Mouse (Mus musculus) forebrain, embryonic 13.5 days (tissue): ENCODE measurements around the gene Exoc6b. TPM values are rescaled to one million over a fixed set of nuclear protein-coding genes. Genes with fewer than 3 reads are reported as not detected.

Source experiments
- ATAC-seq: fragments of 200-750 bp; cut with Nextera tagmentation; 2 replicates; pipeline ENCODE4 v1.8.0; 2017
- H3K27ac ChIP-seq: fragments of 300-500 bp; sonication (generic); 2 replicates; pipeline ENCODE4 v1.5.1; 2015; ENCODE audit warnings: inconsistent platforms, mild to moderate bottlenecking, moderate library complexity
- H3K27me3 ChIP-seq: fragments of 300-500 bp; sonication (generic); 2 replicates; pipeline ENCODE4 v1.6.1; 2015; ENCODE audit warnings: mild to moderate bottlenecking, inconsistent platforms
- H3K36me3 ChIP-seq: fragments of 300-500 bp; sonication (generic); 2 replicates; pipeline ENCODE4 v1.6.1; 2015; ENCODE audit warnings: mild to moderate bottlenecking, inconsistent platforms; ENCODE audit not compliant: poor library complexity, severe bottlenecking
- H3K4me1 ChIP-seq: fragments of 300-500 bp; sonication (generic); 2 replicates; pipeline ENCODE4 v1.6.1; 2015; ENCODE audit warnings: inconsistent platforms
- H3K4me2 ChIP-seq: fragments of 300-500 bp; sonication (generic); 2 replicates; pipeline ENCODE4 v1.6.1; 2015; ENCODE audit warnings: inconsistent platforms, mild to moderate bottlenecking, moderate library complexity
- H3K4me3 ChIP-seq: fragments of 300-500 bp; sonication (generic); 2 replicates; pipeline ENCODE4 v1.5.1; 2015; ENCODE audit warnings: mild to moderate bottlenecking, inconsistent platforms
- H3K9ac ChIP-seq: fragments of 300-500 bp; sonication (generic); 2 replicates; pipeline ENCODE4 v1.6.1; 2015; ENCODE audit warnings: mild to moderate bottlenecking, inconsistent platforms
- H3K9me3 ChIP-seq: fragments of 300-500 bp; sonication (generic); replicated peaks from 2 replicates; pipeline ENCODE4 v1.6.1; 2016; ENCODE audit warnings: inconsistent platforms
- WGBS: fragments of 180-500 bp; shearing (Covaris S2); methylation state at CpG from one replicate; pipeline ENCODE4 v1.1.7; 2015; 5-methylcytosine and 5-hydroxymethylcytosine counted together
- polyA plus RNA-seq: library from polyadenylated mRNA; unstranded; fragments of >200 nt; fragmentation: Nextera tagmentation; extraction: Ambion mirVana; gene quantifications from 2 replicates; pipeline ENCODE4 v1.2.1, GENCODE M21; 2015

The Exoc6b gene
- polyA plus RNA-seq, 1 experiment from 2014 or later = 37.4 TPM

GRCm38 (mm10) chr6:84963044-84963443 is 106.3 kb downstream of the Exoc6b start:
- peaks cover 9% of the 10 kb centered on the region; the same call in 1 of the 2 replicates for H3K4me1 ChIP-seq
- no peak for ATAC-seq
- H3K4me3 ChIP-seq = no peak overlapping the region
- WGBS = 77% methylated on average over 1 of the region's 1 CpGs
- H3K27me3 ChIP-seq = no peaks in the 10 kb centered on the region
- no peak overlapping the region for H3K4me2 ChIP-seq
- no peak overlapping the region for H3K27ac ChIP-seq
- H3K9me3 ChIP-seq = no peaks in the 10 kb centered on the region
- H3K9ac ChIP-seq = no peak overlapping the region
- H3K36me3 ChIP-seq = no peaks in the 10 kb centered on the region

- Histone ChIP-seq H3K27ac (no peak overlapping the region), H3K4me1 (peaks cover 9% of the 10 kb centered on the region; the same call in 1 of the 2 replicates), H3K36me3 (no peaks in the 10 kb centered on the region), H3K4me3 (no peak overlapping the region), H3K9ac (no peak overlapping the region), H3K4me2 (no peak overlapping the region), H3K27me3 (no peaks in the 10 kb centered on the region), H3K9me3 (no peaks in the 10 kb centered on the region)
- ATAC-seq = no peak
- 92% methylated on average over 3 of the region's 3 CpGs for whole genome bisulfite sequencing
Measured at GRCm38 (mm10) chr6:84961763-84962162, 107.5 kb downstream of the Exoc6b start.

- no peaks in the 10 kb centered on the region for H3K27me3 ChIP-seq
- no peak overlapping the region for H3K4me2 ChIP-seq
- no peak for ATAC-seq
- H3K36me3 ChIP-seq = no peaks in the 10 kb centered on the region
- WGBS = 79% methylated on average over 2 of the region's 2 CpGs
- H3K27ac ChIP-seq = no peak overlapping the region
- H3K4me1 ChIP-seq = peaks cover 9% of the 10 kb centered on the region; the same call in 1 of the 2 replicates
- H3K9me3 ChIP-seq = no peaks in the 10 kb centered on the region
- no peak overlapping the region for H3K4me3 ChIP-seq
- H3K9ac ChIP-seq = no peak overlapping the region
Measured at GRCm38 (mm10) chr6:84959520-84959919, 109.8 kb downstream of the Exoc6b start.

- H3K4me2 ChIP-seq = no peak overlapping the region
- no peak overlapping the region for H3K9ac ChIP-seq
- WGBS = 85% methylated on average over 1 of the region's 1 CpGs
- no peaks in the 10 kb centered on the region for H3K36me3 ChIP-seq
- H3K27me3 ChIP-seq = no peaks in the 10 kb centered on the region
- H3K9me3 ChIP-seq = no peaks in the 10 kb centered on the region
- no peak overlapping the region for H3K4me3 ChIP-seq
- H3K4me1 ChIP-seq = peaks cover 10% of the 10 kb centered on the region
- H3K27ac ChIP-seq = no peak overlapping the region
- ATAC-seq = no peak
Measured at GRCm38 (mm10) chr6:84951621-84952020, 117.7 kb downstream of the Exoc6b start.

DNA sequence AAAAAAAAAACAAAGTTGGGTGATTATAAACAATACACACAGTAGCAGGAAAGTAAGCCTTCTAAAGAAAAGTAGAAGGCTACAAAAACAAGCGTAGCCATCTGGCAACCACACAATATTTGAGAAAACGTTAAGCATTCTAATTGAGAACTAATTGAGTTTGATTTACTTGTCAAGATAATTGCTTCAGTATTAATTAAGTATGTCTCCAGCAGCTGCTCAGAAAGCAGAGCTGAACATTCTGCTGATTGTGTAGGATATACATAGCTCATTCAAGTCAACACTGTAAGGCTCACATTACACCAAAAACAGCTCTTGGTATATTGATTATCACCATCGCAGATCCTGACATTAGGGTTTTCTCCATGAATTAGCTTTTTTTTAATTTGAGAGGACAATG is 122.7 kb downstream of the Exoc6b start:
- WGBS = 26% methylated on average over 3 of the region's 3 CpGs
- peaks cover 20% of the 10 kb centered on the region for H3K4me1 ChIP-seq
- H3K27me3 ChIP-seq = no peaks in the 10 kb centered on the region
- ATAC-seq = peak; percentile 86; the same call in 1 of the 2 replicates
- H3K4me2 ChIP-seq = no peak overlapping the region
- no peaks in the 10 kb centered on the region for H3K36me3 ChIP-seq
- no peaks in the 10 kb centered on the region for H3K9me3 ChIP-seq
- no peak overlapping the region for H3K9ac ChIP-seq
- peak overlapping the region; percentile 48 for H3K27ac ChIP-seq
- H3K4me3 ChIP-seq = no peak overlapping the region

GRCm38 (mm10) chr6:84946106-84946505 is 123.2 kb downstream of the Exoc6b start:
- 70% methylated on average over 2 of the region's 2 CpGs for WGBS
- no peak overlapping the region for H3K9ac ChIP-seq
- H3K9me3 ChIP-seq = no peaks in the 10 kb centered on the region
- no peak for ATAC-seq
- H3K4me3 ChIP-seq = no peak overlapping the region
- H3K27ac ChIP-seq = no peak overlapping the region
- H3K36me3 ChIP-seq = no peaks in the 10 kb centered on the region
- peaks cover 20% of the 10 kb centered on the region for H3K4me1 ChIP-seq
- H3K27me3 ChIP-seq = no peaks in the 10 kb centered on the region
- no peak overlapping the region for H3K4me2 ChIP-seq

DNA sequence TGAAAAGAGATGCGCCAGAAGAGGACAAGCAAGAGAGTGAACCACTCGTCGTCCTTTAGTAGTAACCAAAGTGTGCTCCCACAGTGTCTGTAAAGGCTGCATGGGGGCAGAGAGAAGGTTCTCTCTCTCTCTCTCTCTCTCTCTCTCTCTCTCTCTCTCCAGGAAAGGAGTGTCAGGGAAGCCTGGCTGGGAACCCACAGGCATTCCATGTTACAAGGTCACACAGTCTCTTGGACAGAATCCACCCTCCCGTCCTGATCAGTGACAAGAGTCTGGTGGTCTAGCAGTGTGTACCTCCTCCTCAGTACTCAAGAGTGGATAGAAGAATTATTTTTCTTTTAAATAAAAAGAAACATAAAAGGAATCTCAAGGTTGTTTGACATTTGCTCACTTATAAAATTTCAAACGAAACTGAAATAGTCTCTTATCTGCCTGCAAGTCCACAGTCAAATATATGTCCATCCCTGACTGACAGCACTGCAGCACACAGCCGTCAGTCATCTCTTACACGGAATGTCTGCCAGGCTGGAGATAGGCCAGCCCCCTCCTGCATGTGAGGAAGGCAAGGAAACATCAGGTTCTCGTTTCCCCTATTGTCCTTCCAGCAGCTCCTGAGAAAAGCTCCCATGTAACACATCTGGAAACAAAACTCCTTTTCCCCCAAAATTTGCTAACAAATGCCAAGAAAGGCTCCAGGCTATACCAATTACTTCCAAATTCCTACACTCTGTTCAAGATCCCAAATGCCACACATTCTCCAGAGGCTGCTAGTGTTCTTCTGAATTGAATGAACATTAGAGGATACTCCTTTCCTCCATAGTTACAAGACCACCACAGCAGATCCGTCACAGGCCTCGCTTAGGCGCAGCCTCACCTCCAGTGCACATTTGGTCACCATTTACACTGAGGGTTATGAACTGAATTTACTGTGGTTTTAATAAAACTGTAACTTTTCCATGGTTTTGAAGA is 136.1 kb downstream of the Exoc6b start:
- Histone ChIP-seq H3K4me2 (no peak overlapping the region), H3K36me3 (no peaks in the 10 kb centered on the region), H3K9me3 (no peaks in the 10 kb centered on the region), H3K4me3 (no peak overlapping the region), H3K4me1 (peaks cover 4% of the 10 kb centered on the region; the same call in 1 of the 2 replicates), H3K9ac (no peak overlapping the region), H3K27ac (no peak overlapping the region), H3K27me3 (no peaks in the 10 kb centered on the region)
- WGBS = 72% methylated on average over 11 of the region's 11 CpGs
- no peak for ATAC-seq

DNA sequence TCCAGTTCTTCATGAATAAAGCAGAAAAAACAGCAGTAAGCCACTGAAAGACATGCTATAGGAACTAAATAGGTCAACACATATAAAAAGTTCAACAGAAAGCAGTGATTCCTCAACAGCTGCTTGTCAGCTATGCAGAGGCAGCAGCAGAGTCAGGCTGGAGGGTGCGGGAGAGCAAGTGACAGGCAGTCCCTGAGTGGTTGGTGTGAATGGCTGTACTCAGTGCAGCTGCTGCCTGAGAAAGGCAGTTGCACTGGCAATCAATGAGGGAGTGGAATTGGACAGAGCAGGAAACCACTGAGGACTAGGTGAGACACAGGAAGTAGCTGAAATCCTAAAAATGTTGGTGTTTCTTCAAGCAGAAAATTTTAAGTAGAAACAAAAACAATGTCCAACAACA is 138.3 kb downstream of the Exoc6b start:
- no peak overlapping the region for H3K9ac ChIP-seq
- H3K4me3 ChIP-seq = no peak overlapping the region
- peaks cover 4% of the 10 kb centered on the region; the same call in 1 of the 2 replicates for H3K4me1 ChIP-seq
- 61% methylated on average over 1 of the region's 1 CpGs for WGBS
- H3K36me3 ChIP-seq = no peaks in the 10 kb centered on the region
- no peak overlapping the region for H3K4me2 ChIP-seq
- no peaks in the 10 kb centered on the region for H3K9me3 ChIP-seq
- no peak overlapping the region for H3K27ac ChIP-seq
- ATAC-seq = no peak
- H3K27me3 ChIP-seq = no peaks in the 10 kb centered on the region

DNA sequence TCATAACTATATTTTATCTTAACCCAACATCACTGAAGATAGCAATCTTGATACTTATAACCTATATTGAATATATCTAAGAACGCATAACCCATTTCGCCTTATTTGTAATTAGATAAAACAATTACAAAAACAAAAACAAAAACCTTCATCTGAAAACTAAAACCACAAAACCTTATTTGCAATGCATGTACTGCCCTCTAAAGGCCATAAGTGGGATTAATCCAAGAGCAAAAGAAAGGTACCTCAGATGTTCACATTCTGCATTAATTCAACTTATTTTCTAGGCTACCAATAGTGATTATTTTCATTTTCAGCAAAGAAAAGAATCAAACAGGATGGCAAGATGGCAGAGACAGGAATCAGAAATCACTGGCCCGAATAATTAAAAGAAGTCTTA is 143.2 kb downstream of the Exoc6b start:
- no peak for ATAC-seq
- Histone ChIP-seq H3K9ac (no peak overlapping the region), H3K36me3 (no peaks in the 10 kb centered on the region), H3K4me3 (no peak overlapping the region), H3K4me1 (peaks cover 19% of the 10 kb centered on the region), H3K4me2 (no peak overlapping the region), H3K27ac (no peak overlapping the region), H3K27me3 (no peaks in the 10 kb centered on the region), H3K9me3 (no peaks in the 10 kb centered on the region)
- 68% methylated on average over 3 of the region's 3 CpGs for WGBS

DNA sequence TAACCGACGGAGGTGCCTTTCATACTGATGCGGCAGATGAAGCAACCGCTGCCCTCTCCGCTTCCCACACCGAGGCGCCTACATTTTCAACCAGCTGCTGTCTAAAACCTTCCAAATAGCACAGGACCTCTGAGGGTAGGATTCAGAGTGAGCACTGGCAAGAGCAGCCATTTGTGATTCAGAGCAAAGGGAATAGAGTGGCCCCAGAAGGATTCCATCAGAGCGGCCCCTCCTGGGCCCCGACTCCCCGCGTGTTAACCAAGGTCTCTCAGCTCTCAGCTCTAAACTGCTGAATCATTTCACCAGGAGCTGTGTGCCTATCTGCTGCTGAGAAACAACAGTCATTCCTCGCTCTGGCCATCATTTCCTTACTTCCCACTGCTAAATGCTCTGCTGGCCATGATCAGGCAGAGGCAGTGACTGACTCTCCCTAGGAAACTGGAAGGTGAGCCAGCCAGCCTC is 145.5 kb downstream of the Exoc6b start:
- H3K36me3 ChIP-seq = no peaks in the 10 kb centered on the region
- H3K9me3 ChIP-seq = no peaks in the 10 kb centered on the region
- no peak overlapping the region for H3K27ac ChIP-seq
- H3K27me3 ChIP-seq = no peaks in the 10 kb centered on the region
- peak; percentile 58 for ATAC-seq
- H3K9ac ChIP-seq = peak overlapping the region; percentile 40
- H3K4me1 ChIP-seq = peaks cover 16% of the 10 kb centered on the region
- H3K4me2 ChIP-seq = peak overlapping the region; percentile 36
- H3K4me3 ChIP-seq = no peak overlapping the region
- 13% methylated on average over 12 of the region's 12 CpGs for WGBS

DNA sequence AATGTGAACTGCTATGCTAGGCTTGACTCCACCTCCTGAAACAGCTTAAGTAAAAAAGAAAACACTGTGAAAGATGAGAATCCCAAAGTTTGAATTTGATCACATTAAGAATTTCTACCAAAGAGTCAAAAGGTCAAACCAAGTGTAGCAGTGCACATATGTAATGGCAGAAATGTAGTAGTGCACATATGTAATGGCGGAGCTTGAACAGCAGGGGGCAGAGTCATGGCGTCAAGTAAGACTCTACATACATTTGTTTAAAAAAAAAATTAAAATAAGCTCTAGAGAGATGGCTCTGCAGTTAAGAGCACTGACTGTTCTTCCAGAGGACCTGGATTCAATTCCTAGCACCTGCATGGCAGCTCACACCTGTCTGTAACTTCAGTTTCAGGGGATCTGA is 153.0 kb downstream of the Exoc6b start:
- no peak overlapping the region for H3K4me2 ChIP-seq
- WGBS = 20% methylated on average over 2 of the region's 2 CpGs
- no peaks in the 10 kb centered on the region for H3K9me3 ChIP-seq
- no peaks in the 10 kb centered on the region for H3K27me3 ChIP-seq
- no peak overlapping the region for H3K9ac ChIP-seq
- no peak overlapping the region for H3K4me3 ChIP-seq
- H3K36me3 ChIP-seq = no peaks in the 10 kb centered on the region
- H3K27ac ChIP-seq = no peak overlapping the region
- no peaks in the 10 kb centered on the region for H3K4me1 ChIP-seq
- ATAC-seq = no peak

- no peaks in the 10 kb centered on the region for H3K9me3 ChIP-seq
- no peaks in the 10 kb centered on the region for H3K36me3 ChIP-seq
- no peak for ATAC-seq
- no peak overlapping the region for H3K4me2 ChIP-seq
- H3K4me3 ChIP-seq = no peak overlapping the region
- no peak overlapping the region for H3K9ac ChIP-seq
- no peak overlapping the region for H3K27ac ChIP-seq
- 14% methylated on average over 2 of the region's 2 CpGs for WGBS
- no peaks in the 10 kb centered on the region for H3K27me3 ChIP-seq
- no peaks in the 10 kb centered on the region for H3K4me1 ChIP-seq
Measured at GRCm38 (mm10) chr6:84912434-84912833, 156.9 kb downstream of the Exoc6b start.
